Mouse (Mus musculus) embryonic facial prominence, embryonic 15.5 days (tissue): ENCODE results near the gene Snd1. TPM values are rescaled to one million over a fixed set of nuclear protein-coding genes. Genes with fewer than 3 reads are reported as not detected.
"Not testable (repeated sequence)": the region's sequence is repeated elsewhere in the genome, so short reads cannot be mapped to it uniquely, and the experiment has no call there.

Experiments used
- ATAC-seq: fragments of 200-750 bp; cut with Nextera tagmentation; 2 replicates; pipeline ENCODE4 v1.8.0; 2017; ENCODE audit warnings: low read depth, moderate TSS enrichment; ENCODE audit not compliant: insufficient number of reproducible peaks, low FRiP score, low TSS enrichment
- H3K27ac ChIP-seq: fragments of 300-500 bp; sonication (generic); replicated peaks from 2 replicates; pipeline ENCODE4 v1.5.1; 2015; ENCODE audit warnings: mild to moderate bottlenecking, inconsistent platforms
- H3K27me3 ChIP-seq: fragments of 300-500 bp; sonication (generic); 2 replicates; pipeline ENCODE4 v1.6.1; 2015; ENCODE audit warnings: inconsistent platforms
- H3K36me3 ChIP-seq: fragments of 300-500 bp; sonication (generic); 2 replicates; pipeline ENCODE4 v1.6.1; 2015; ENCODE audit warnings: mild to moderate bottlenecking, inconsistent platforms
- H3K4me1 ChIP-seq: fragments of 300-500 bp; sonication (generic); 2 replicates; pipeline ENCODE4 v1.6.1; 2015; ENCODE audit warnings: inconsistent platforms
- H3K4me2 ChIP-seq: fragments of 300-500 bp; sonication (generic); replicated peaks from 2 replicates; pipeline ENCODE4 v1.6.1; 2015; ENCODE audit warnings: mild to moderate bottlenecking, inconsistent platforms
- H3K4me3 ChIP-seq: fragments of 300-500 bp; sonication (generic); replicated peaks from 2 replicates; pipeline ENCODE4 v1.5.1; 2015; ENCODE audit warnings: mild to moderate bottlenecking, inconsistent platforms
- H3K9ac ChIP-seq: fragments of 300-500 bp; sonication (generic); 2 replicates; pipeline ENCODE4 v1.6.1; 2015; ENCODE audit warnings: inconsistent platforms
- H3K9me3 ChIP-seq: fragments of 300-500 bp; sonication (generic); replicated peaks from 2 replicates; pipeline ENCODE4 v1.6.1; 2016; ENCODE audit warnings: inconsistent platforms
- WGBS: fragments of 180-500 bp; shearing (Covaris S2); methylation state at CpG from one replicate; pipeline ENCODE4 v1.1.7; 2015; 5-methylcytosine and 5-hydroxymethylcytosine counted together
- polyA plus RNA-seq: library from polyadenylated mRNA; unstranded; fragments of >200 nt; fragmentation: Nextera tagmentation; extraction: Ambion mirVana; gene quantifications from 2 replicates; pipeline ENCODE4 v1.2.1, GENCODE M21; 2015

The Snd1 gene
- polyA plus RNA-seq, 1 experiment from 2014 or later, result 112 TPM

GRCm38 (mm10) chr6:28922371-28922770, 447.4 kb downstream of the Snd1 start:
- Histone ChIP-seq H3K4me3 (no peak overlapping the region), H3K27me3 (no peaks in the 10 kb centered on the region), H3K9me3 (no peaks in the 10 kb centered on the region), H3K9ac (no peak overlapping the region), H3K4me2 (no peak overlapping the region), H3K27ac (no peak overlapping the region), H3K36me3 (no peaks in the 10 kb centered on the region), H3K4me1 (no peaks in the 10 kb centered on the region)
- no peak for ATAC-seq
- WGBS, result 93% methylated on average over 12 of the region's 12 CpGs

GRCm38 (mm10) chr6:28923091-28923824, 448.3 kb downstream of the Snd1 start:
- no peaks in the 10 kb centered on the region for H3K36me3 ChIP-seq
- H3K27me3 ChIP-seq, result no peaks in the 10 kb centered on the region
- no peak overlapping the region for H3K4me3 ChIP-seq
- H3K9me3 ChIP-seq, result no peaks in the 10 kb centered on the region
- H3K27ac ChIP-seq, result no peak overlapping the region
- no peak overlapping the region for H3K4me2 ChIP-seq
- no peak for ATAC-seq
- H3K4me1 ChIP-seq, result no peaks in the 10 kb centered on the region
- H3K9ac ChIP-seq, result no peak overlapping the region
- WGBS, result 73% methylated on average over 11 of the region's 11 CpGs

GRCm38 (mm10) chr6:28923837-28924236, 448.9 kb downstream of the Snd1 start:
- Histone ChIP-seq H3K4me2 (no peak overlapping the region), H3K27me3 (no peaks in the 10 kb centered on the region), H3K9ac (no peak overlapping the region), H3K36me3 (no peaks in the 10 kb centered on the region), H3K9me3 (no peaks in the 10 kb centered on the region), H3K4me3 (no peak overlapping the region), H3K4me1 (no peaks in the 10 kb centered on the region), H3K27ac (no peak overlapping the region)
- 73% methylated on average over 10 of the region's 10 CpGs for WGBS
- ATAC-seq, result no peak

GRCm38 (mm10) chr6:28927987-28928386, 453.0 kb downstream of the Snd1 start:
- WGBS, result 80% methylated on average over 13 of the region's 24 CpGs
- ATAC-seq, result not testable (repeated sequence)

GRCm38 (mm10) chr6:28929169-28929803, 454.3 kb downstream of the Snd1 start:
- peaks cover 13% of the 10 kb centered on the region for H3K4me1 ChIP-seq
- not testable (repeated sequence) for H3K36me3 ChIP-seq, H3K9ac ChIP-seq, ATAC-seq, H3K27ac ChIP-seq, H3K4me2 ChIP-seq, H3K27me3 ChIP-seq, H3K9me3 ChIP-seq
- H3K4me3 ChIP-seq, result 0 out of 2 replicates have a peak overlapping the region, but pooled peaks have one; percentile 8
- WGBS, result 78% methylated on average over 21 of the region's 25 CpGs

More at GRCm38 (mm10) chr6:28927987-28928386, 453.0 kb downstream of the Snd1 start:
- H3K4me1 ChIP-seq, result peaks cover 13% of the 10 kb centered on the region
- not testable (repeated sequence) for H3K36me3 ChIP-seq, H3K4me2 ChIP-seq, H3K9ac ChIP-seq, H3K4me3 ChIP-seq, H3K27me3 ChIP-seq, H3K27ac ChIP-seq, H3K9me3 ChIP-seq

- no peak for ATAC-seq
- Histone ChIP-seq H3K27ac (no peak overlapping the region), H3K9me3 (no peaks in the 10 kb centered on the region), H3K36me3 (no peaks in the 10 kb centered on the region), H3K9ac (no peak overlapping the region), H3K4me1 (peaks cover 13% of the 10 kb centered on the region), H3K4me3 (no peak overlapping the region), H3K27me3 (no peaks in the 10 kb centered on the region), H3K4me2 (peak overlapping the region; percentile 59)
- WGBS, result 23% methylated on average over 9 of the region's 9 CpGs
These were observed 456.3 kb downstream of the Snd1 start for GRCm38 (mm10) chr6:28931234-28931633.

GRCm38 (mm10) chr6:28931636-28932327, 456.8 kb downstream of the Snd1 start:
- Histone ChIP-seq H3K4me3 (peak overlapping the region; percentile 30), H3K27me3 (no peaks in the 10 kb centered on the region), H3K9me3 (no peaks in the 10 kb centered on the region), H3K4me2 (peak overlapping the region; percentile 59), H3K27ac (no peak overlapping the region), H3K9ac (no peak overlapping the region), H3K4me1 (peaks cover 13% of the 10 kb centered on the region), H3K36me3 (no peaks in the 10 kb centered on the region)
- WGBS, result 1% methylated on average over 12 of the region's 13 CpGs
- ATAC-seq, result peak; percentile 19; the same call in 1 of the 2 replicates

GRCm38 (mm10) chr6:28932328-28932937, 457.5 kb downstream of the Snd1 start:
- Histone ChIP-seq H3K4me2 (peak overlapping the region; percentile 59), H3K4me1 (peaks cover 13% of the 10 kb centered on the region), H3K9me3 (no peaks in the 10 kb centered on the region), H3K27me3 (no peaks in the 10 kb centered on the region), H3K36me3 (no peaks in the 10 kb centered on the region), H3K9ac (no peak overlapping the region), H3K27ac (0 out of 2 replicates have a peak overlapping the region, but pooled peaks have one; percentile 34), H3K4me3 (peak overlapping the region; percentile 30)
- 6% methylated on average over 18 of the region's 19 CpGs for WGBS
- peak; percentile 51; the same call in 1 of the 2 replicates for ATAC-seq

- no peak for ATAC-seq
- no peaks in the 10 kb centered on the region for H3K27me3 ChIP-seq
- no peak overlapping the region for H3K27ac ChIP-seq
- H3K4me3 ChIP-seq, result no peak overlapping the region
- H3K4me1 ChIP-seq, result peaks cover 13% of the 10 kb centered on the region
- 85% methylated on average over 7 of the region's 7 CpGs for WGBS
- H3K9me3 ChIP-seq, result no peaks in the 10 kb centered on the region
- no peak overlapping the region for H3K9ac ChIP-seq
- no peaks in the 10 kb centered on the region for H3K36me3 ChIP-seq
- no peak overlapping the region for H3K4me2 ChIP-seq
These were observed 460.8 kb downstream of the Snd1 start for GRCm38 (mm10) chr6:28935736-28936135.

- Histone ChIP-seq H3K4me2 (no peak overlapping the region), H3K9me3 (no peaks in the 10 kb centered on the region), H3K4me1 (no peaks in the 10 kb centered on the region), H3K27ac (no peak overlapping the region), H3K27me3 (no peaks in the 10 kb centered on the region), H3K9ac (no peak overlapping the region), H3K4me3 (no peak overlapping the region), H3K36me3 (no peaks in the 10 kb centered on the region)
- WGBS, result 71% methylated on average over 9 of the region's 9 CpGs
- no peak for ATAC-seq
These were observed 472.3 kb downstream of the Snd1 start for GRCm38 (mm10) chr6:28947254-28947653.

GRCm38 (mm10) chr6:28949269-28949668, 474.3 kb downstream of the Snd1 start:
- H3K36me3 ChIP-seq, result no peaks in the 10 kb centered on the region
- ATAC-seq, result no peak
- H3K27ac ChIP-seq, result no peak overlapping the region
- no peak overlapping the region for H3K4me2 ChIP-seq
- H3K4me3 ChIP-seq, result no peak overlapping the region
- no peaks in the 10 kb centered on the region for H3K27me3 ChIP-seq
- WGBS, result 14% methylated on average over 12 of the region's 12 CpGs
- no peak overlapping the region for H3K9ac ChIP-seq
- H3K4me1 ChIP-seq, result no peaks in the 10 kb centered on the region
- no peaks in the 10 kb centered on the region for H3K9me3 ChIP-seq
